Mouse (Mus musculus): Measurements from ENCODE around the gene Ank2.

DNA sequence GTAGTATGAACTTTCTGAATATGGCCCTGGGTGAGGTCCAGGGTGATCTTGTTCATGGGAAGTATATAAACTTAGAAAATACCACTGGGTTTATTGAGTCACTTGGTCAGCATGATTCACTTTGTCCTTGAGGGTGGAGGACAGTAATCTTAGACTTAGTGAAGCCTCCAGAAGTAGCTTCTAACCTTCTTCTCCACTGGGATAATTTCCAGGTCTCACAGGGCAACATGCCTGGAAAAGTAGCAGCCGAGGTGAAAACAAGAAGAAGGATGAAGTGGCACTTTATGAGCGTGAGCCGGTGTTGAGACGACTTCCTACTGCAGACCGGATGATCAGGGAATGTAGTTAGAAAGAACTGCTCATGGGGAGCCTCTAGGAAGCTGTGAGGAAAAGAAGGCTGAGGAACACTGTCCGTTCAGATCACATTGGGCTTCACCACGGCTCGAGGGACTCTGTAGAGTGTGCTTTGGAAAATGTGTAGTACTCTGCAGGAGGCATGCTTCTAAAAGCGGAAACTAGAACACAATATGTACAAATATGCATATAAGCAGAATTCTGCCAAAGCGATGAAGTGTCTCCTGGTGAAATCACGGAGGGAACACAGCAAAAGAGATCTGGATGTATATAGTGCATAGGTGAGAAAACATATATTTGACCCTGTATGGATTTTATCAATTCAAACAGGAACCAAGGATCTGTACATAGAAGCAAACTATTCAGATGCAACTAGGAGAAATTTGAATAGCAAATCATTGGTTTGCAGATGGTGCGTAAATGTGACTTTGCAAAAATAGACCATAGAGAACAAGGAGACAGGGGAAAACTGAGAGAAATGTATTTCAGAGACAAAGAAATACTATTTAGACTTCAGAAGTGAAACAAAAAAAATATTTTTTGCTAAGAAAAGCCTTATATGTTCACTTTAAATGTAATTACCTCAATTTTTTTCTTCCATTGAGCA lies 12.9 kb upstream of the Ank2 start:
- TF ChIP-seq CTCF (IDR thresholded peaks at IDR 0.05; ENCODE audit: low read depth, low read length) (no peak), POLR2A (IDR thresholded peaks at IDR 0.05; ENCODE audit: borderline replicate concordance, low read depth, low read length) (no peak)
